Mouse (Mus musculus): Measurements from ENCODE around the gene Stat4. TPM values are rescaled to one million over a fixed set of nuclear protein-coding genes. Genes with fewer than 3 reads are reported as not detected.

Gene Stat4
- total RNA-seq, 2 experiments from 2014 or later, result 0.33 to 0.61 TPM

Other genes starting within 250 kb of the Stat4 start
- gene Myo1b, start 71.1 kb upstream of the Stat4 start, total RNA-seq (2021), result 10 to 100 TPM; 43.4 to 46.4 TPM
- 10 to 100 TPM; 22.2 to 22.7 TPM for gene Stat1, start 132.3 kb downstream of the Stat4 start, total RNA-seq (2021)
- gene Gls, start 246.1 kb downstream of the Stat4 start, total RNA-seq (2021), result 10 to 100 TPM; 86.3 to 94.6 TPM

Measured in heart, postnatal 14 days (tissue).